Mouse (Mus musculus) fat pad, adult 2 months (tissue): ENCODE results near the gene Mrc1.
A peak's percentile ranks its signal among the peaks of the same experiment; 100 is the strongest.
"Not testable (repeated sequence)": the region's sequence is repeated elsewhere in the genome, so short reads cannot be mapped to it uniquely, and the experiment has no call there.

Experiments used
- DNase-seq: peaks from one replicate; pipeline ENCODE4 v3.0.0-alpha.2; 2011; ENCODE audit warnings: low read depth, low spot score; ENCODE audit errors: extremely low read depth

Mrc1 gene

DNA sequence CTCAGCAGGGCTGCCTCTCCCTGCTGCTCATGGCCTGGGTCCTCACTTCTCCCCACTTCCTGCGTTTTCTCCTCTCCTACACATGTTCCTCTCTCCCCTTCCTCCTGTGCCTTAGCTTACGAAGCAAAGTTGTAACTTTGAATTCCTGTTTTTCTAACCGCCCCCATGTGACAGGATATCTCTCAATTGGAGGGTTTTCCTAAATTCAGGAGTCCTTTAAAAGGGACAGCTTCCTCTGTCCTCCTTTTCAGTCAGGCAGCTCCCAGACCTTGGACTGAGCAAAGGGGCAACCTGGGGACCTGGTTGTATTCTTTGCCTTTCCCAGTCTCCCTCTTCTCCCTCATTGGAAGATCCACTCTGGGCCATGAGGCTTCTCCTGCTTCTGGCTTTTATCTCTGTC is at the start of gene Mrc1:
Mrc1 (plus strand) TSS at position 244 of the 400 bp plus-strand sequence.
- DNase-seq = no peak

DNA sequence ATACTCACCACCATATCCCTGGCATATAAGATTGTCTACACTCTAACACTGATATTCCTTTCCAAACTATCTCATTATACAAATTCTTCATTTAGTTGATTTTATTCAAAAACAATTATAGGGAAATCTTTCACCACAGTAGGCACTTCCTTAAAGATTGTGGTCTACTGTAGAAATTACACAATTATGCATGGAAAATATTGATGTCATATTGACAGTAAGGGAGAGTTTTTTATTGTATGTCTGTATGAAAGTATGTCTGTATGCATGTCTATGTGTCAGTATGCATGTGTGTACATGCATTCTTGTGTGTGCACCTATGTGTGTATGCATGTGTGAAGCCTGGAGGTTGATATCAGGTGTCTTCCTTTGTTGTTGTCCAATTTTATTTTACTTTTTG is 44.8 kb upstream of the Mrc1 start:
- no peak for DNase-seq

DNA sequence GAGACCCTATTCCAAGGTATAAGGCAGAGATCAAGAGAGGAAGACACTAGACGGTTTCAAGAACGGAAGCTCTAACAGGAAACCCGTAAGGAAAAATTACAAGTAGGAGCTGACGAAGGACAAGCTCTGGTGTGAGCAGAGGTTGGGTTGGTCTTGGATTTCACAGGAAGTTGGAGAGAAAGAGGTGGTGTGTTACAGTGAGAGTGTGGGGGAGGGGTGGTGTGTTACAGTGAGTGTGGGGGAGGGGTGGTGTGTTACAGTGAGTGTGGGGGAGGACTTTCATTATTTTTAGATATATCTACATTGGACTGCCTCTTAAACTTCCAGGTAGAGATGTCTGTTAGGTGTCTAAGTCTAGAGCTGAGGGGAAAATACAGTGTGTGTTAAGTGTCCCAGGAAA is 38.5 kb upstream of the Mrc1 start:
- no peak for DNase-seq

DNA sequence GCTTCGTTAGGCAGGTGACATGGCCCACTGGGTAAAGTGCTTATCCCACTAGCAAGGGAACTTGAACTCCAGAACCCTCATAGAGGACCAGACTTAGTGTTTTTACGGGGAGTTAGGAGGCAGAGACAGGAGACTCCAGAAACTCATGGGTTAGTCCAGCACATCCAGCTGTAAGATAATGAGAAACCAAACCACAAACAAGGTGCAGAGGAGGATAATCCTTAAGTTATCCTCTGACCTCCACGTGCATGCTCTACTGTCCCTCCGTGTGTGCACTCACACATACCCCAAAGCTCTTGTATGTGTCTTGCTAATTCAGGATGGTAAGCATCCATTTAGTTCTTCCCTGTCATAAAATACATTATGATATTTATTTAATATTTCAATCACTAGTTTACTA is 37.6 kb upstream of the Mrc1 start:
- no peak for DNase-seq

DNA sequence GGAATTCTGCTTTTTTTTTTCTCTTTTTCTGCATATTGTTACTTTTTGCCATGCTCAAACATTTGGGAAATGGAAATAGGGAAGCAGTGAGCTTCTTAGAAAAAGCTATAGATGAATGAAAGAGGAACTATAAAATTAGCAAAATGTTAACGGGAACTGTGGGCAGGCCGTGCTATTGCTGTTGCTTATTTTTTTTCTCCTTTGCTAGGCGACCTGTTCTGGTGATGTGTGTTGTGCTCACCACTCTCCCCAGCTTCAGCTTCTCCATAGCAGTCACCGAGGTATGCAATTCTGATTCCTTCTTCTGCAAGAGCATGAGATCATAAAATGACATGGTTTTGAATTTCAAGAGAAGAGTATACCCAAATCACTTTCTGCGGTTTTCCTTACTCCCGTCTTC is 37.1 kb upstream of the Mrc1 start:
- DNase-seq = no peak

DNA sequence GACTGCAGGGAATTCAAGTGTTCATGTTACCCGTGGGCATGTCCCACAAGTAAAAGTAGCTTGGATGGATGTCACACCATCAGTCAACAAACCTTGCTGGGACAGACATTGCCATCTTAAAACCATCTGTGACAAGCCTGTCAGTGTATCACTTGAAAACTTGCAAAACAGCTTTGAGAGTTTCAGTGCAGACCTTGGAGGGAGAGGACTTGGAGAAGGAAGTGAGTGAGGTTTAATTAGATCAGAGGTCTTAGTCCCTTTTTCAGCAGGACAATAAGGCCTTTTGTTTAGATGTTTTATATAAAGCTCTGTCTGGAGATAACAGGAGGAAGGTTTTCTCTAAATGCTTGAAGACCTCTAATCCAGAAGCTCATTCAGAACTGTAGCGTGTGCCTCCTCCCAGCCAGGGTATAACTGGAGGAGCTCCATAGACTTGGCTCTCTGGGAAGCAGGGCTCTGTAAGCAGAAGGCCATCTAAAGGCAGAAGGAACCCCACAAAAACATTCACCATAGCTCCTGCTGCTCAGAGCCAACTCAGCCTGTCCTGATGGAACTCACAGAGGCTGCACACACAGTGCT is 30.8 kb upstream of the Mrc1 start:
- DNase-seq = not testable (repeated sequence)

DNA sequence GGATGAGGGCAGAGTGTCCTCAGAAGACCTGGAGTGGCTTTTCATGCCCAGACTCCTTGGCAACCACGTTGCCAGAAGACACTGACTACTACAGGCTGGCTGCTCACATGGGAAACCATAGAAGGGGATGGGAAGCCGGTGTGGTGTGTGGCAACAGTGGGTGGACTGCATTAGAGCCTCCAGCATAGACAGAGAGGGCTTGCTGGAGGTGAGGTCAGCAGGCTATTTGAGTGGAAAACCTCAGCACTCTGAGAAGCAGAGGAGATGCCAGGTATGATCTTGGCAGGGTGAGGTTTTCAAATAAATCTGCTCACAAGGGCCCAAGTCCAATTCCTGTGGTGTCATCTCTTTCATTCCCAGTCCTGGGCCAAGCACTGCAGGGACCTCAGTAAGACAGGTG is 29.6 kb upstream of the Mrc1 start:
- DNase-seq = no peak

DNA sequence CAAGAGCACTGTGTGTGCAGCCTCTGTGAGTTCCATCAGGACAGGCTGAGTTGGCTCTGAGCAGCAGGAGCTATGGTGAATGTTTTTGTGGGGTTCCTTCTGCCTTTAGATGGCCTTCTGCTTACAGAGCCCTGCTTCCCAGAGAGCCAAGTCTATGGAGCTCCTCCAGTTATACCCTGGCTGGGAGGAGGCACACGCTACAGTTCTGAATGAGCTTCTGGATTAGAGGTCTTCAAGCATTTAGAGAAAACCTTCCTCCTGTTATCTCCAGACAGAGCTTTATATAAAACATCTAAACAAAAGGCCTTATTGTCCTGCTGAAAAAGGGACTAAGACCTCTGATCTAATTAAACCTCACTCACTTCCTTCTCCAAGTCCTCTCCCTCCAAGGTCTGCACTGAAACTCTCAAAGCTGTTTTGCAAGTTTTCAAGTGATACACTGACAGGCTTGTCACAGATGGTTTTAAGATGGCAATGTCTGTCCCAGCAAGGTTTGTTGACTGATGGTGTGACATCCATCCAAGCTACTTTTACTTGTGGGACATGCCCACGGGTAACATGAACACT is 28.2 kb upstream of the Mrc1 start:
- not testable (repeated sequence) for DNase-seq

DNA sequence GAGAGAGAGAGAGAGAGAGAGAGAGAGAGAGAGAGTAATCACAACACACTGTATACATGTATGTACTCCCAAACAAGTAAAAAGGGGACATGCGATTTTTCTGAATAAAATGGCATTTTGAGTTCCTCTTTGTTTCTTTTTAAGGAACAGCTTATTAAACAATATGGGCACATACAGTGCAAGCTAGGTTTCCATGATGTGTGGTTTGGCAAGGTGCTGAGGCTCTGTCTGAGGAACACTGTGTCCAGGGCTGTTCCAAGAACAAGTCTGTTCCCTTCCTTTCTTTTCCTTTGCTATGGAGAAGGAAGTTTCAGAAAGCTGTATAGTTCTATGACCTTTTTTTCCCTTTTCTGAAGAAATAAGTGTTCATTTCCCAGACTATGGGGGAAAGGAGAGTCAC is 24.9 kb upstream of the Mrc1 start:
- no peak for DNase-seq

DNA sequence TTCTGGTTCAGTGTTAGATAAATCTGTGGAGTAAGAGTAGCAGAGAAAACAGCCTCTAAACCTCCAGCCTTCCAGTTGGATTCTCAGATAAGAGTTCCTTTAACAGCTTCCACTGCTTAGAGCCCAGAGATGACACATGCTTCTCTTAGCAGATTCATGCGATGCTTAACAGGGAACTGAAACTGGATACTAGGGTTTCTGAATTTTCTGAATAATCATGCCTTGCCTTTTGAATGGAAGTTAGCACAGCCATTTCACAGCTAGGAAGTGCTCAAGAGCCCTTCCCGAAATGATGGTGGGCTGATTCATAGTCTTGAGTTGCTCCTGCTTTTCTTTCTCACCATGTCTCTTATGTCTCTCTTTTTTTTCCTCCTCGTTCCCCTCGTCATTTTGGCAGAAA is 22.4 kb upstream of the Mrc1 start:
- no peak for DNase-seq

DNA sequence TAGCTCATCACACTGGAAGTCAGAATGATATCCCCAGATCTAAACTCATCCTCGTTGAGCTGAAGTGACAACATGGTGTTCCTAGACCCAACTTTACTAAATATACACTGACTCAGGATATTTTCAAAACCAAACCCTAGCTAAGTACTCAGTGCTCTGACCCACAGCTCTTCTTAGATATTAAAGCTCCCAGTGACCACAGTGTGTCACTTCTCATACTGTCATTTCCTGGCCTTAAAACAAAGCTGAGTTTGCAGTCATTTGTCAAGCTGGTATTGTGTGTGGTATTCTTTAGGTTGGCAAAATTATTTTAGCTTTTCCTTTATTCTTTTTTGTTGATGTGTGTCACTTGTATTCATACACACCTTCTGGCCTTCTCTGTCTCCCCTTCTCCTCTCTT is 18.5 kb upstream of the Mrc1 start:
- no peak for DNase-seq

DNA sequence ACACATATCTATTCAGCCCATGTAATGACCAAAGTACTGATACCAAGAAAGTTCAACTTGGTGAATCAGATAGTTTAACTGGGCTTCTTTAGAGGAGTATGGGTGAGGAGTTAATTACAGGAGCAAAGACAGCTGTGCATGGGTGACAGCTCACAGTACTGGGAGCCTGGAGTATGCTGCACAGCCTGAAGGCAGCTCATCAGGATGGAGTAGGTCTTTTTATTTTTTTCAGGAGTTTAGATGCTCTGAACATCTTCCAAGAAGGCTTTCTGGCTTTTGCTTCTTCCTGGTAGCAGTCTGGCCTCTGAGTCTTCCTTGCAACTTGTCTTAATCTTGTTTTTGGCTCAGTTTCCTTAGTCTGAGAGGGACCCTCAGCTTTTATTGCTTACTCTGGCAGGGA is 17.6 kb upstream of the Mrc1 start:
- DNase-seq = no peak

DNA sequence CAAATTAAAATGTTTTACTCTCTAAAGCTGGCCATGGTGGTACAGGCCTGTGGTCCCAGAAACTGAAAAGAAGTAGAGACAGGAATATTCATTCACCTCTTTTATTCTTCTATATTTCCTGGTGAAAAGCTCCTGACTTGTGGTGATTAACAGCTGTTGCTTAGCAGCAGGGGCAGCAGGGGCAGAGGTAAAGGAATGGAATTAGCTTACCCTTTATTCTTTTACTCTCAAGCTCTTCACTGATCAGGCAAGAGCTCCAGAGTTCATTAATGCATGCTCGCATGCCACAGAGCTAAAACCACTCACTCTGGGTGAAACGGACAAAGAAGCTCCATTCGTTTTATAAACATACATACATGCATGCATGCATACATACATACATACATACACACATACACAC is 14.4 kb upstream of the Mrc1 start:
- no peak for DNase-seq

DNA sequence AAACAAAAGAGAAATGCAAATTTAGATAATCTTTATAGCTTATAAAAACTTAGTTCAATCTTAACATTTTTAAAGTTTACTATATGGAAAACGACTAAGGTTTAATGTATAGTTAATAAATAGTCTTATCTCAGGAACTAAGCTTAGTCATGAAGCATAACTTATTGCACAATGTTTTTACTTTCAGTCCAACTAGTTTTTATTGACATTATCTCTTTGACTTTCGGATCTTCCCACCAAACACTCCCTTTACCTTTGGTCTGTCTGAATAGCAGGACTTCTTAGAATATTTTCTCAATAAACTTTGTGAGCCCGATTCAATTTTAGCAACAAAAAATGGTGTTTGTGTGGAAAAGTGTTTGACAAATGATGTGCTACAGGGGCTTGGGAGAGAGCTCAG is 12.5 kb upstream of the Mrc1 start:
- DNase-seq = no peak

DNA sequence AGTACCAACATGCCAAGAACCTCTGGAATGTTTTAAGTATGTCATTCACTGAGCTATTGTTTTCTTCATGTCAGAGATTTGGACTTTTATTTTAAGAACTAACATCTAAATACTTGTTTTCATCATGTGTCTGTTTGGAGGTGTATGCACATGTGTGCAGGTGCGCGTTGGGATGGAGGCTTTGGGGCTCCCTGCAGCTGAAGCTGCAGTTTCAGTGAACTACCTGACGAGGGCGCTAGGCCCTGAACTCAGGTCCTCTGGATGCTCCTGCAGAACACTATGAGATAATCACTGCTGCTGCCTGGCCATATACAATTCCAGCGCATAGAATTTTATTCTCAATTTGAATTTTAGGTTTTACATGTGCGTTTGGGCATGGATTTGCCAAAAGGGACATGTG is 11.1 kb upstream of the Mrc1 start:
- DNase-seq = no peak

DNA sequence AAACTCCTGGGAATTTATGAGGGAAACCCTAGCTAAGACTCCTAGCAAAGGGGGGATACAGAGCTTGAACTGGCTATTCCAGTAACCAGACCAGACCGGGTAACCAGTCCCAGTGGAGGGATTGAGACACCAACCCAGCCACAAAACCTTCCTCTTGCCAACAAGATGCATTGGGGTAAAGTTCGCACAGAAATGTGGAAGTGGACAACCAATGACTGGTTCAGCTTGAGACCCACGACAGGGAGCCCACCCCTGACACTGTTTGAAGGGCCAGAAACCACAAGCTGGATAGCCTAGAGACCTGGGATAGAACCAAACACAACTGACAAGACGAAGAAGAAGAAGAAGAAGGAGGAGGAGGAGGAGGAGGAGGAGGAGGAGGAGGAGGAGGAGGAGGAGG is 4.8 kb upstream of the Mrc1 start:
- no peak for DNase-seq

DNA sequence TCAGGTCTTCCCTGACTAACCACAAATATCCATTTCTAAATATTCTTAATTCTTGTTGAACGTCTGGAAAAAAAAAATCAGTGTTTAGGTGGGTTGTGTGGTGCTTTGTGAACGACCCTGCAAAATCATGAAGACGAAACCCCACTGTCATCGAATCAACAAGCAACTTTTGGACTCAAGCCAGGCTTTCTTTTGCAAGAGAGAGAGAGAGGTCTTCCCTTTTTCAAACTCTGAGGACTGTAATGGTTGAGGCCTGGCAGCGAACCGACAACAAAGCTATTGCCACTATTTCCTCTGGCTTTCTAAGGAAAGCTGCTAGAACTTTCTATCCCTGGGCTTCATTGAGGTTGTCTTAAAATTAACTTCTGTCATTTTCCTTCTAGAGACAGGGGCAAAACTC is 697 bp upstream of the Mrc1 start:
- no peak for DNase-seq

DNA sequence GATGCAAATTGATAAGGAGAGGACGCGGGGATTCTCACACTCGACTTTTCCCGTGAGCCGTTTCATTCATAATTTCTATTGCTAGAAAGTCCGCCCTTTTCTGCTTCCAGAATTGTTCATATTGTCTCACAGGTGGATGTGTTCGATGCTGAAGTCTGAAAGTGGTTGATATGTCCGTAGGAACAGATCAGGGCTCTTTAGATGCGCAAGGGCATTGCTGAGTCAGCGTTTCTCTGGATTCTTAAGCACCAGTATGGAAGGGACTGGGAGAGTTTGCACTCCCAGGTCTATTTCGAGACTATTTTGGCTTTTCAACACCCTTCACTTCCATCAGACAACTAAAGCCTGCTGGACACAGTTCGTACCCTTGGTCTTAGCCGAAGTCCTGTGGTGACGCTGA is 787 bp downstream of the Mrc1 start:
- no peak for DNase-seq

DNA sequence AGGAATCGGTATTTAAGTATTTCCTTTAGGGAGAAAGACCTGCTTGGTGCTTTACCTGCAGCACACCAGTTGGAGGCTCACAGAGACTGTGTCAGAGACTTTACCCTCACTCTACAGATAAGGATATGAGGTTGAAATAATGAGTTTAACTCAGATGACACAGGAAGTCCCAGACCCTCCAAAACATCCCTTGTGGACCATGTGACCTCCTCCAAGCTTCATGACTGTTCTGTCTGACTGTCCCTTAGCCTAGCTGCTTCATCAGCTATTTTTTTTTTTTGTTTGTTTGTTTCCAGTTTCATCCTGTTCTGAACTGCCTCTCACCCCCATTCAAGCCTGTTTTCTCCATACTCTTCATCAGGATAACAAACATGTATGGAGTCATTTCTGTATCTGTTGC is 3.7 kb downstream of the Mrc1 start:
- DNase-seq = no peak

DNA sequence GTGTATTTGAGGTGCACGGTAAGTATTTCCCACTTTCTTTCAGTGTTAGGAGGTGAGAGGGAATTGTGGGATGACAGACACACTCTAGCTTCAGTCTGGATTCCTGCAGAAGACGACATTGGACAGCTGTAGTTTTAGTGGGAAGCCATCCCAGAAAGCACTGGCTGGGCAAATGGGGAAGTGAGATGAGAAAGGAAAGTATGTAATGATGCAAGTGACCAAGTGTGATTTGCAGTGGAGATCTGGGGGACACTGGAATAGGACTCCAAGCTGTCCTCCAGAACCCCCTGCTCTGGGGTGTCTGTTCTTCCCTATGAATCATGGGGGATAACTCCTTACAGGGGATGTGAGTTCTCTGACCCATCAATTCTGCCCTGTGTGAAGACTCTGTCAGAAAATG is 4.8 kb downstream of the Mrc1 start:
- no peak for DNase-seq

DNA sequence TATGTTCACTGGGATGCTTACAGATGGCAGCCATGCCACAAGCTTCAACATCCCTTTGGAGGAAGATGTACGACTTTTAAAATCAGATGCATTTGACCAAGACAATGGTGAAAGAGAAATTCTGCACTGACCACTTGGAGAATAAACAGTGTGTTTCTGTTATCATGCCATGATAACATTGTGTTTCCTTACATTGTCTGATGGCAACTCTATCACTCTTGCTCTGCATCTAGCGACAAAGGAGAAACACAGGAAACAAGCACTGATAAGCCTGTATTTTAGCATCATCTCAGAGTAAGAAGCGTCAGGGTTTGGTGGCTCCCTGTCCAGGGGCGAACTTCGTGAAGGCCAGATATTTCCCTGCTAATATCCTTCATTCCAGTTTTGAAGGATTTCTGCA is 6.1 kb downstream of the Mrc1 start:
- no peak for DNase-seq

DNA sequence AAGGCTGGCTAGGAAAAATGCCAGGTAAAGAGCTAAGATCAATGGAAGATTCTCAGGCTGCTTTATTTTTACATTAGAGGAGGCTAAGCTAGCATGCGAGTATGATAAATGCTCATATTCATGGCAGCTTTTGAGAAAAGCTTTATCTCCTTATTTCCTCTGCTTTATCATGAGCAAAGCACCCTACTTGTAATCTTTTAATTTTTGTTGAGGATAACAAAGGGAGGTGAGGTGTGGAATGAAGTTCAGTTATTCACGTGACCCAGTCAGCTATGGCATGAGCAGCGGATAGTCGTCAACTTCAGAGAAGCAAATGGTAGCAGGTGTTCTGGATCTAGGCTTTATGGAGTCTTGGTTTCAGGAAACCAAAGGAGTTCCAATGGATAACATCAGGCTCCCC is 7.7 kb downstream of the Mrc1 start:
- no peak for DNase-seq

DNA sequence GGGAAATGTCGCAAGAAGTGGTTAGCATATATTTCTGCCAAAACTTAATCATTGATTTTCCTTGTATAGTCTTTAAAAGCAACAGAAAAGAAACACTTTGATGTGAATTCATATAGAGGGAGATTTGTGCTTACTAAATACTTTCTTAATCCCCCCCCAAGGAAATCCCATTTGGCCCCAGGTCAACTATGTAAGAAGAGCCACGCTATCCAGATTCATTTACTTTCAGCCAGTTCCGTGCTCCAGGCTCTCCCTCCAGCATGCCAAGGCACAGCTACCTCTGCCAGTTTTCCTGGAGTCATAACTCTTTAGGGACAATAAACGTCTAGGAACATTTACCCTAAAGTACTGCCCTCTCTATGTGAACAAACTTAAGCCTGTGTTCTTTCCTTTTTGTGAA is 8.5 kb downstream of the Mrc1 start:
- DNase-seq = peak; percentile 18

DNA sequence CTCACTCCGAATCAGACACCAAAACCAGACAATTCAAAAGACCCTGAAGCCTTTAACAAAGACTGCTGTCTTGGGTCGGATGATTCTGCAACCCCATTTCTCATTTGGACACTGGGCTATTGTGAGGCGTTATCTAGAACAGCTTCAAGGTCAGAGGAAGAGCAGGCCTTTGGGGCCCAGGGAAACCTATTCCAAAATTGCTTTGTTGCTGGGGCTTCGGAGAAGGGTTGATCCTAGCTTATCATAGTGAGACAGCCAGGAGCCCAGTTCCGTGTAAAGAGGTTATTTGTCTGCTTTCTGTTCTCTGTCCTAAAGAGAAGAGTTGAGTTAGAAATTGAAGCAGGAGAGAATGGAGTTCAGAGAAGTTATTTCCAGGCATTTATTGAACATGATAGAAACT is 10.0 kb downstream of the Mrc1 start:
- no peak for DNase-seq
